Mouse (Mus musculus): ENCODE results near the gene Gm20905. TPM values are rescaled to one million over a fixed set of nuclear protein-coding genes. Genes with fewer than 3 reads are reported as not detected.

The Gm20905 gene
- polyA plus RNA-seq (2012; ENCODE audit: low replicate concordance): not detected in 2 replicates

DNA sequence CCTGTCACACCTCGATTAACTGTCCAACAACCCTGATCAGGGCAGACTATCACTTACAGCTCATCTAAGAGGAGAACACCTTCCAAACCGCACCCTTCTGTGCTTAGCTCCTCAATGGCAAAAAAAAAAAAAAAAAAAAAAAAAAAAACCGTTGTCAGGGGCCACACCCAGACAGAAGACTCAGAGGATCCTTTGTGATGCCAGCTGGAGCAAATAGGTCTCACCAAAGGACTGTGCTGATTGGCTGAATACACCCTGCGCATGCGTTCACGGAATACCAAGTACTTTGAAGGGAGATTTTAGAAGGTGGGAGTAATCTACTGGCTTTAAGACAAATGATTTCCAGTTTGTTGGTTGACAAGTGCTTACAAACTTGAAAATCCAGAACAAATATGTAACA lies at the start of gene Gm20905:
TSS of gene Gm20905 (minus strand) at position 101 of the 400 bp plus-strand sequence.

